Mouse (Mus musculus): Measurements from ENCODE around the gene Rmnd5a. TPM values are rescaled to one million over a fixed set of nuclear protein-coding genes. Genes with fewer than 3 reads are reported as not detected.
"Not testable (repeated sequence)": the region's sequence is repeated elsewhere in the genome, so short reads cannot be mapped to it uniquely, and the experiment has no call there.

Rmnd5a gene
- total RNA-seq, 1 experiment: 52.3 TPM

DNA sequence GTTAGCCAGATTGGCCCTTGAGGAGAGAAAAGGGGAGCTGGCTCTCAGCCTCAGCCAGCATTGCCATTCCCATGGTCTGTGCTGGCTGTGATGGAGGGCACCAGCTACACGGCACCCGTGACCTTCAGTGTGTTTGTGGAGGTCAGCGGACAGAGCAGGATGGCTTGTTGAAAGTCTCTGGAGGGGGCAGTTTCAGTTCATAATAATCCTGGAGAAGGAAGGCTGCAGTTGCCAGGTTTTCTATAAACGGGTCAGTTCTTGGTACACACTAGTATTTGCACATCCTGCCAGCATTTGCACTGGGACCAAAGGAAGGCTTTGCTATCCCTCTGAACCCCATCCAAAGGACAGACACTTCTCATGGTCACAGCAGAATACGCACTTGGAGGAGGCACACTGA, 44.8 kb upstream of the Rmnd5a start:
- H3K9ac ChIP-seq (ENCODE audit: insufficient read depth, low read depth, low read length, poor library complexity, severe bottlenecking): no peak overlapping the region

GRCm38 (mm10) chr6:71481136-71481535, 40.7 kb upstream of the Rmnd5a start:
- H3K27ac ChIP-seq (ENCODE audit: insufficient read depth, low read depth, low read length, poor library complexity, severe bottlenecking): no peak overlapping the region
- no peak overlapping the region for H3K9ac ChIP-seq (ENCODE audit: insufficient read depth, low read depth, low read length, poor library complexity, severe bottlenecking)
- no peak for TF ChIP-seq CHD2 (IDR thresholded peaks at IDR 0.05; ENCODE audit: low read depth, low read length)
- TF ChIP-seq ZNF384 (IDR thresholded peaks at IDR 0.05; ENCODE audit: low read depth, low read length): no peak
- TF ChIP-seq HCFC1 (IDR thresholded peaks at IDR 0.05; ENCODE audit: borderline replicate concordance, insufficient read depth, low read length): no peak
- TF ChIP-seq ZC3H11A (IDR thresholded peaks at IDR 0.05; ENCODE audit: borderline replicate concordance, low read depth, low read length): no peak
- no peak for TF ChIP-seq MAFK (IDR thresholded peaks at IDR 0.05; ENCODE audit: insufficient read depth, low read depth, low read length)
- H3K4me1 ChIP-seq (ENCODE audit: control insufficient read depth in 2 of 2, insufficient read depth in 2 of 2, low read length in 2 of 2, poor library complexity in 1 of 2): no peaks in the 10 kb centered on the region
- H3K36me3 ChIP-seq (ENCODE audit: control insufficient read depth, insufficient read depth, low read length, poor library complexity, severe bottlenecking): no peaks in the 10 kb centered on the region
- no peak overlapping the region for H3K4me3 ChIP-seq (ENCODE audit: insufficient read depth in 1 of 2, low read depth in 1 of 2, low read length in 2 of 2, poor library complexity in 1 of 2, severe bottlenecking in 1 of 2)
- in situ Hi-C loops (cut with MboI; ENCODE audit: low sequenced_read_pairs in 2 of 2, unreplicated experiment in 2 of 2): no loop called here
- no peak for DNase-seq (ENCODE audit: low read depth, low spot score)
- H3K9me3 ChIP-seq (ENCODE audit: control insufficient read depth, insufficient read depth, low read depth, low read length): no peaks in the 10 kb centered on the region

More for the DNA sequence above, 44.8 kb upstream of the Rmnd5a start:
- Histone ChIP-seq H3K4me3 (ENCODE audit: insufficient read depth in 1 of 2, low read depth in 1 of 2, low read length in 2 of 2, poor library complexity in 1 of 2, severe bottlenecking in 1 of 2) (no peak overlapping the region), H3K27ac (ENCODE audit: insufficient read depth, low read depth, low read length, poor library complexity, severe bottlenecking) (no peak overlapping the region), H3K36me3 (ENCODE audit: control insufficient read depth, insufficient read depth, low read length, poor library complexity, severe bottlenecking) (no peaks in the 10 kb centered on the region), H3K9me3 (ENCODE audit: control insufficient read depth, insufficient read depth, low read depth, low read length) (no peaks in the 10 kb centered on the region), H3K4me1 (ENCODE audit: control insufficient read depth in 2 of 2, insufficient read depth in 2 of 2, low read length in 2 of 2, poor library complexity in 1 of 2) (peaks cover 0 to 2% of the 10 kb centered on the region in 2 experiments; a peak in 1 of 4 replicates)
- no peak for DNase-seq (ENCODE audit: low read depth, low spot score)
- in situ Hi-C loops (cut with MboI; ENCODE audit: low sequenced_read_pairs in 2 of 2, unreplicated experiment in 2 of 2): no loop called here
- TF ChIP-seq CHD2 (IDR thresholded peaks at IDR 0.05; ENCODE audit: low read depth, low read length): no peak
- TF ChIP-seq MAFK (IDR thresholded peaks at IDR 0.05; ENCODE audit: insufficient read depth, low read depth, low read length): no peak
- TF ChIP-seq HCFC1 (IDR thresholded peaks at IDR 0.05; ENCODE audit: borderline replicate concordance, insufficient read depth, low read length): no peak
- no peak for TF ChIP-seq ZNF384 (IDR thresholded peaks at IDR 0.05; ENCODE audit: low read depth, low read length)
- no peak for TF ChIP-seq ZC3H11A (IDR thresholded peaks at IDR 0.05; ENCODE audit: borderline replicate concordance, low read depth, low read length)

DNA sequence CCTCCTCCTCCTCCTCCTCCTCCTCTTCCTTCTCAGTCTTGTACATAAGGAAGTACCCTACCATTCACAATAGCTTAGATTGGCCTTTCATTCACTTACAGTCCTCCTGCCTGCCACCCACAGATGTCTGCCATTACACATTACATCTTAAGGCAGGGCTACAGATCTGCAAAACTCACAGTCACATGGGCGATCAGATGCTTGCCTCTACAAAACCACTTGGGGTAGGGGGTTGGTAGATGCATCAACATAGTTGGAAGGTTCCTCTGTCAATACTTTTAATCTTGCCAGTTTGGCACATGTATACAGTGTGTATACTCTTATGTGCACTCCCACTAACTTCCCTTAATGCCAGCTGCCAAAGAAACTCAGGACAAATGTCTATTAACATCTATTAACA, 39.7 kb upstream of the Rmnd5a start:
- TF ChIP-seq CHD2 (IDR thresholded peaks at IDR 0.05; ENCODE audit: low read depth, low read length) (no peak), HCFC1 (IDR thresholded peaks at IDR 0.05; ENCODE audit: borderline replicate concordance, insufficient read depth, low read length) (no peak), ZNF384 (IDR thresholded peaks at IDR 0.05; ENCODE audit: low read depth, low read length) (no peak), ZC3H11A (IDR thresholded peaks at IDR 0.05; ENCODE audit: borderline replicate concordance, low read depth, low read length) (no peak), MAFK (IDR thresholded peaks at IDR 0.05; ENCODE audit: insufficient read depth, low read depth, low read length) (no peak)
- DNase-seq (ENCODE audit: low read depth, low spot score): no peak
- Histone ChIP-seq H3K27ac (ENCODE audit: insufficient read depth, low read depth, low read length, poor library complexity, severe bottlenecking) (no peak overlapping the region), H3K36me3 (ENCODE audit: control insufficient read depth, insufficient read depth, low read length, poor library complexity, severe bottlenecking) (no peaks in the 10 kb centered on the region), H3K4me1 (ENCODE audit: control insufficient read depth in 2 of 2, insufficient read depth in 2 of 2, low read length in 2 of 2, poor library complexity in 1 of 2) (no peaks in the 10 kb centered on the region), H3K4me3 (ENCODE audit: insufficient read depth in 1 of 2, low read depth in 1 of 2, low read length in 2 of 2, poor library complexity in 1 of 2, severe bottlenecking in 1 of 2) (no peak overlapping the region), H3K9ac (ENCODE audit: insufficient read depth, low read depth, low read length, poor library complexity, severe bottlenecking) (no peak overlapping the region), H3K9me3 (ENCODE audit: control insufficient read depth, insufficient read depth, low read depth, low read length) (no peaks in the 10 kb centered on the region)
- in situ Hi-C loops (cut with MboI; ENCODE audit: low sequenced_read_pairs in 2 of 2, unreplicated experiment in 2 of 2): no loop called here

DNA sequence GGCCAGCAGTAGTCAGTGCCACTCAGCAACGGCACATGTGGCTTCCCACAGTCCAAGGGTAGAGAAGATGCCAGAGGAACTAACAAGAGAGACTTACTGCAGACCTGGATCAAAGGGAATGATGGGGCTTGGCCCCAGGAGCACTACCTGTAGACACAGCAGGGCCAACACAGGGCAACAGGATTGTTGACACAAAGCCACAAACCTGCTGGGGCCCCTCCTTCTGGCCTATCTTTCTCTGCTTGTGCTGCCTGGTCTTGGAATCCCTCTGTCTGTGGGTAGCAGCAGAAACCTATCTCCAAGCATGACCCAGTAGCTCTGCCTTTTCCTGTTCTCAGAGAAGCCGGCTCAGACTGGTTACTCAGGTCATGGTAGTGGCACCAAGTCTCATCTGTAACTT, 39.2 kb upstream of the Rmnd5a start:
- H3K27ac ChIP-seq (ENCODE audit: insufficient read depth, low read depth, low read length, poor library complexity, severe bottlenecking); H3K4me3 ChIP-seq (ENCODE audit: insufficient read depth in 1 of 2, low read depth in 1 of 2, low read length in 2 of 2, poor library complexity in 1 of 2, severe bottlenecking in 1 of 2); H3K9ac ChIP-seq (ENCODE audit: insufficient read depth, low read depth, low read length, poor library complexity, severe bottlenecking); DNase-seq (ENCODE audit: low read depth, low spot score); in situ Hi-C loops (cut with MboI; ENCODE audit: low sequenced_read_pairs in 2 of 2, unreplicated experiment in 2 of 2); H3K9me3 ChIP-seq (ENCODE audit: control insufficient read depth, insufficient read depth, low read depth, low read length); H3K36me3 ChIP-seq (ENCODE audit: control insufficient read depth, insufficient read depth, low read length, poor library complexity, severe bottlenecking); H3K4me1 ChIP-seq (ENCODE audit: control insufficient read depth in 2 of 2, insufficient read depth in 2 of 2, low read length in 2 of 2, poor library complexity in 1 of 2): not testable (repeated sequence)

DNA sequence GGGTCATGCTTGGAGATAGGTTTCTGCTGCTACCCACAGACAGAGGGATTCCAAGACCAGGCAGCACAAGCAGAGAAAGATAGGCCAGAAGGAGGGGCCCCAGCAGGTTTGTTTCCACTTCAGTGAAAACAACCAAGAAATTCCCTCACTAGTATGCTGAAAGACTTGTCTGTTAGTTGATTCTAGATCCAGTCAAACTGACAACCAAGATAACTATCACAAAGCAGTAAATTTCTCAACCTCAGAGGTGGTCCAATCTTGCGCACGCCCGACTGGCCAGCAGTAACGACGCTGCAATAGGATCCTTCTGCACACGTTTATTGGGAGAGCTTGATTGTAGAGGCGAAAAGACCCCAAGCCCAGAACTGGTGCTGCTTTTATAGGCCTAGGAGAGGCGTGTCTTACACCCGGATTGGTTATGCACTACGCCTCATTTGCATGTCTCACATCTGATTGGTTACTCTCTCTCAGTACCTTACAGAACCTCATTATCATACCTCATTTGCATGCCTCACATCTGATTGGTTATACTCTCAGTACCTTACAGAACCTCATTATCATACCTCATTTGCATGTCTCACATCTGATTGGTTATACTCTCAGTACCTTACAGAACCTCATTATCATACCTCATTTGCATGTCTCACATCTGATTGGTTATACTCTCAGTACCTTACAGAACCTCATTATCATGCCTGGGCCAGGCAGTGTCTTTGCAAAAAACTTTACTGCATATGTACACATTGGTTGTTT, 38.6 kb upstream of the Rmnd5a start:
- H3K4me3 ChIP-seq (ENCODE audit: insufficient read depth in 1 of 2, low read depth in 1 of 2, low read length in 2 of 2, poor library complexity in 1 of 2, severe bottlenecking in 1 of 2); H3K9me3 ChIP-seq (ENCODE audit: control insufficient read depth, insufficient read depth, low read depth, low read length); H3K4me1 ChIP-seq (ENCODE audit: control insufficient read depth in 2 of 2, insufficient read depth in 2 of 2, low read length in 2 of 2, poor library complexity in 1 of 2); H3K36me3 ChIP-seq (ENCODE audit: control insufficient read depth, insufficient read depth, low read length, poor library complexity, severe bottlenecking); H3K9ac ChIP-seq (ENCODE audit: insufficient read depth, low read depth, low read length, poor library complexity, severe bottlenecking); H3K27ac ChIP-seq (ENCODE audit: insufficient read depth, low read depth, low read length, poor library complexity, severe bottlenecking); in situ Hi-C loops (cut with MboI; ENCODE audit: low sequenced_read_pairs in 2 of 2, unreplicated experiment in 2 of 2); DNase-seq (ENCODE audit: low read depth, low spot score): not testable (repeated sequence)
